Mouse (Mus musculus) liver, adult 2 months (tissue): ENCODE measurements around the gene Kcnj8.

ENCODE experiments used
- CTCF ChIP-seq: fragments of 200-500 bp; IDR thresholded peaks from 2 replicates; pipeline ENCODE4 v1.5.1; 2011; ENCODE audit warnings: low read depth, low read length, control low read depth
- POLR2A ChIP-seq: fragments of 200-500 bp; IDR thresholded peaks from 2 replicates; pipeline ENCODE4 v1.6.1; 2011; ENCODE audit warnings: low read length, control low read depth; ENCODE audit not compliant: insufficient read depth; ENCODE audit errors: extremely low read depth

DNA sequence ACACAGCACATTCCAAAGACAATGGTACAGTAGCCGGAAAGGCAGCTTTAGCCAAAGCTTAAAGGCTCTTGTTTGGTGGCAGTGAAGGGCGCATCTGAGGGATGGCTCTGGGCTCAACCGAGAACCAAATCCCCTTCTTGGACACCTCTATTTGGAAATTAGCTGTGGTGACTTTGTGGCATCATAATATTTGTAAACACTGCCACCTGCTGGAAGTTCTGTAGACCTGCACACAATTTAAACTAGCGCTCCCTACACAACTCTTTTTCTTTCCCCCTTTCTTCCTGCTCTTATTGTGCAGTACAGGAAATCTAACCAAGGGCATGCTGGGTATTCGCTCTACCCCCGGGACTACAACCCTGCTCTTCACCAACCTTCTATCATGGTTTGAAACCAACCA, 52.3 kb downstream of the Kcnj8 start:
- TF ChIP-seq POLR2A (no peak), CTCF (peak; percentile 23; the same call in 1 of the 2 replicates)
